Mouse (Mus musculus) liver, embryonic 16.5 days (tissue): ENCODE data around the gene Phkg1. TPM values are rescaled to one million over a fixed set of nuclear protein-coding genes. Genes with fewer than 3 reads are reported as not detected.
A peak's percentile ranks its signal among the peaks of the same experiment; 100 is the strongest.
"Not testable (repeated sequence)": the region's sequence is repeated elsewhere in the genome, so short reads cannot be mapped to it uniquely, and the experiment has no call there.

Source experiments
- ATAC-seq: fragments of 200-750 bp; cut with Nextera tagmentation; 2 replicates; pipeline ENCODE4 v1.8.0; 2017; ENCODE audit warnings: low read depth, mild to moderate bottlenecking, moderate number of reproducible peaks, moderate library complexity
- H3K27ac ChIP-seq: fragments of 300-500 bp; sonication (generic); 2 replicates; pipeline ENCODE4 v1.5.1; 2014; ENCODE audit warnings: mild to moderate bottlenecking, low read length
- H3K27me3 ChIP-seq: fragments of 300-500 bp; sonication (generic); 2 replicates; pipeline ENCODE4 v1.6.1; 2014; ENCODE audit warnings: low read depth, low read length, mixed read lengths; ENCODE audit not compliant: control insufficient read depth, insufficient read depth
- H3K36me3 ChIP-seq: fragments of 300-500 bp; sonication (generic); 2 replicates; pipeline ENCODE4 v1.6.1; 2014; ENCODE audit warnings: mild to moderate bottlenecking; ENCODE audit not compliant: control insufficient read depth, insufficient read depth
- H3K4me1 ChIP-seq: fragments of 300-500 bp; sonication (generic); 2 replicates; pipeline ENCODE4 v1.6.1; 2014; ENCODE audit warnings: low read depth, low read length, mixed read lengths; ENCODE audit not compliant: control insufficient read depth
- H3K4me2 ChIP-seq: fragments of 300-500 bp; sonication (generic); 2 replicates; pipeline ENCODE4 v1.6.1; 2014; ENCODE audit warnings: low read depth, low read length, mixed read lengths
- H3K4me3 ChIP-seq: fragments of 300-500 bp; sonication (generic); 2 replicates; pipeline ENCODE4 v1.5.1; 2014; ENCODE audit warnings: low read depth, mild to moderate bottlenecking, low read length
- H3K9ac ChIP-seq: fragments of 300-500 bp; sonication (generic); 2 replicates; pipeline ENCODE4 v1.6.1; 2014; ENCODE audit warnings: low read depth, low read length
- H3K9me3 ChIP-seq: fragments of 300-500 bp; sonication (generic); replicated peaks from 2 replicates; pipeline ENCODE4 v1.6.1; 2016; ENCODE audit warnings: low read length; ENCODE audit not compliant: control insufficient read depth
- WGBS: fragments of 180-500 bp; shearing (Covaris S2); extraction: QIAGEN DNeasy Blood & Tissue Kit; methylation state at CpG from one replicate; pipeline ENCODE4 v1.1.7; 2014; ENCODE audit not compliant: insufficient replicate concordance; 5-methylcytosine and 5-hydroxymethylcytosine counted together
- polyA plus RNA-seq: library from polyadenylated mRNA; unstranded; fragments of >200 nt; fragmentation: Nextera tagmentation; extraction: Ambion mirVana; gene quantifications from 2 replicates; pipeline ENCODE4 v1.2.1, GENCODE M21; 2015

Gene Phkg1
- polyA plus RNA-seq = 0.12 and 0.13 TPM in 2 replicates

- WGBS = 85% methylated on average over 1 of the region's 1 CpGs
- Histone ChIP-seq H3K4me1 (peaks cover 11% of the 10 kb centered on the region), H3K27ac (no peak within 1 kb of the TSS), H3K36me3 (no peaks in the 10 kb centered on the region), H3K4me2 (no peak within 1 kb of the TSS), H3K9me3 (no peaks in the 10 kb centered on the region), H3K9ac (no peak within 1 kb of the TSS), H3K27me3 (no peaks in the 10 kb centered on the region), H3K4me3 (no peak within 1 kb of the TSS)
- ATAC-seq = no peak
Measured at GRCm38 (mm10) chr5:129898449-129898848, at the start of gene Phkg1. Gene Phkg1 (minus strand): TSS chr5:129898549.

DNA sequence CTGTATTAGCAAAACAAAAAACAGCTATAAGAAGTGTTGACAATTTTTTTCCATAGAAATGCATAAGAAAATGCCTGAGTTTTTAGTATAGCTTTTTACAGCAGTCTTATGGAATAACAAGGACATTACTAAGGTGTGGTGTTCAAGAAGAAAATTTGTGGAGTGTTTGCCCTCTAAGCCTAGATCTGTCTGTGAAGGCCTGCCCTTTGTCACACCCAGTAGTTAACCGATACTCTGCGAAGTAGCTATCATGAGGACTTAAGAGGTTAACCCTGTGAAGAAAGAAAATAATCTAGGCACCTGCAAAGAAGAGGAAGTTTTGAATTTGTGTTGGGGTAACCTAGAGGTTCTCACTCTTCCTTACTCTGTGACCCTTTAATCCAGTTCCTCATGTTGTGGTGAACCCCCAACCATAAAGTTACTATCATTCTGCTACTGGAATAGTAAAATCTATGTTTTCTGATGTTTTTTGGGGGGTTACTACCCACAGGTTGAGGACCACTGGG, 49.2 kb upstream of the Phkg1 start:
- no peak overlapping the region for H3K4me3 ChIP-seq
- H3K9me3 ChIP-seq = no peaks in the 10 kb centered on the region
- peaks cover 7% of the 10 kb centered on the region; the same call in 1 of the 2 replicates for H3K36me3 ChIP-seq
- no peak overlapping the region for H3K4me2 ChIP-seq
- H3K9ac ChIP-seq = no peak overlapping the region
- H3K4me1 ChIP-seq = peaks cover 11% of the 10 kb centered on the region
- H3K27ac ChIP-seq = no peak overlapping the region
- WGBS = 54% methylated on average over 2 of the region's 2 CpGs
- H3K27me3 ChIP-seq = no peaks in the 10 kb centered on the region
- ATAC-seq = no peak

GRCm38 (mm10) chr5:129943402-129943801, 45.1 kb upstream of the Phkg1 start:
- no peak overlapping the region for H3K9ac ChIP-seq
- WGBS = 29% methylated on average over 1 of the region's 1 CpGs
- peaks cover 7% of the 10 kb centered on the region; the same call in 1 of the 2 replicates for H3K36me3 ChIP-seq
- H3K27me3 ChIP-seq = no peaks in the 10 kb centered on the region
- H3K27ac ChIP-seq = no peak overlapping the region; the same call in 1 of the 2 replicates
- H3K4me1 ChIP-seq = peaks cover 23% of the 10 kb centered on the region
- H3K9me3 ChIP-seq = no peaks in the 10 kb centered on the region
- H3K4me2 ChIP-seq = peak overlapping the region; percentile 82
- H3K4me3 ChIP-seq = peak overlapping the region; percentile 30
- ATAC-seq = no peak

DNA sequence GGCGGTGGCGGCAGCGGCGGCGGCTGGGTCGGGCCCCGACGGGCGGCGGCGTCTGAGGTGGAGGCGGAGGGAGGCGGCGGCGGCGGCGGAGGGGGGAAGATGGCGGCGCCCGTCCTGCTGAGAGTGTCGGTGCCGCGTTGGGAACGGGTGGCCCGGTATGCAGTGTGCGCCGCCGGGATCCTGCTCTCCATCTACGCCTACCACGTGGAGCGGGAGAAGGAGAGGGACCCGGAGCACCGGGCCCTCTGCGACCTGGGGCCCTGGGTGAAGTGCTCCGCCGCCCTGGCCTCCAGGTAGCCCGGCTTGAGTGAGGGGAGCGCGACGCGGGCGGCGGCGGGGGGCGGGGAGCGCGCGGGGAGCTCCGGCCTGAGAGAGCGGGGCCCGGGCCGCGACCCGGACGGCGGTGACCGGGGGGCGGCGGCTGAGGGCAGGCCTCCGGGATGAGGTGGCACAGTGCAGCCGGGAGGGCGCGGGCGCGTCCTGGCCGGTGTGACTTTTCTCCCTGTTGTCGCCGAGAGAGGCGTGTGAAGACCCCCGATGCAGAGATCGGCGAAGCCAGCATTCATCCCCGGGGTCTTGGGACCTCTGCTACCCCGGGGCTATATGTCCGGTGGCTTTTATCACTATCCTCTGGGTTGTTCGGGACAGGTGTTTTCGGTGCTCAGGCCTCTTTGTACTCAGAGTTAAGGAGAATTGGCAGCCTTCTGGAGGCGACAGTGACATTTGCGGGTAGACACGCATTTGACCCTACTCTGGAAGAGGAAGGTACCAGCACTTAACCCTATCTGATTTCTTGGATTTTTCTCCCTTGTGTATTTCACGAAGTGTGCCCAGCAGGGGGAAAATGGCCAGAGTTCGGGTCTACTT, 44.0 kb upstream of the Phkg1 start:
- Histone ChIP-seq H3K27ac (peak overlapping the region; percentile 90), H3K4me1 (peaks cover 19% of the 10 kb centered on the region), H3K9ac (peak overlapping the region; percentile 91), H3K4me2 (peak overlapping the region; percentile 82), H3K4me3 (peak overlapping the region; percentile 94)
- not testable (repeated sequence) for H3K36me3 ChIP-seq, H3K27me3 ChIP-seq, H3K9me3 ChIP-seq
- WGBS = under 1% methylated on average over 49 of the region's 82 CpGs
- ATAC-seq = peak; percentile 25

GRCm38 (mm10) chr5:129941495-129942045, 43.2 kb upstream of the Phkg1 start, which contains the start of gene Vkorc1l1:
Gene Vkorc1l1 (plus strand): TSS chr5:129941970.
- ATAC-seq = peak; percentile 92
- peak within 1 kb of the TSS; percentile 94 for H3K4me3 ChIP-seq
- peaks cover 7% of the 10 kb centered on the region; the same call in 1 of the 2 replicates for H3K36me3 ChIP-seq
- peak within 1 kb of the TSS; percentile 85 for H3K4me2 ChIP-seq
- H3K9me3 ChIP-seq = no peaks in the 10 kb centered on the region
- no peaks in the 10 kb centered on the region for H3K27me3 ChIP-seq
- WGBS = under 1% methylated on average over 59 of the region's 59 CpGs
- peak within 1 kb of the TSS; percentile 91 for H3K9ac ChIP-seq
- peak within 1 kb of the TSS; percentile 90 for H3K27ac ChIP-seq
- H3K4me1 ChIP-seq = peaks cover 19% of the 10 kb centered on the region

DNA sequence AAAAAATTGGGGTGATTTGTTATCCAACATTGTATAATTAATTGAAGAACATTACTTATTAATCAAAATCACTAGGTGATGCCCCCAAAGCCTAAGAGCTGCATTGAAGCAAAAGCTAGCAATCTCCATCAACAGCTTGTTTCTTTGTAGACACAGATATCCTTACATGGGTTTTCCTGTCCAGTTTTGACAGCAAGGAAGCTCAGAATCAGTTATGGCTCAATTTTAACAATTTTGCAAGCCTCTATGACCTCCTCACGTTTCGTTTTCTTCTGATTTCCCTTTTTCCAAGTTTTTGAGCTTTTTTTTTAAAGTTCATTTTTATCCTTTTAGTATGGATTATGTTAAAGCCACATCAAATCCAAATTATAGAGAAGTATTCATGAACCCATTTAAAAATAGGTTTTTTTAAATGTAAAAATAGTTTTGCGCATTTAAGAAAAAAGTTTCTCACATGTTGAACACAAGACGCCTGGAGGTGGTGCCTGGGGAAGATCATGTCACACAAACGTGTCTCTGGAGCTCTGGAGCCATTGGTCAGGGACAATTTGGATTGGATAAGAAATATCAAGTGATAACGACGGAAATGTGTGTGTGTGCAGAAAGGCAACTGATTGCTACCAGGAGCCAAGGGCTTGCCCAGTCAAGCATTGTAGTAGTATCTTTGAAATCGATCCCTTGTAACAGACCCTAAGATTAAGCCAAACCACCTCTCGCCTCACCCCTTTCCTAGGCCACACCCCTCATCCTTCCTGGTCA, 42.6 kb upstream of the Phkg1 start:
- WGBS = 3% methylated on average over 9 of the region's 9 CpGs
- peak overlapping the region; percentile 59 for H3K9ac ChIP-seq
- peak; percentile 3 for ATAC-seq
- H3K27ac ChIP-seq = peak overlapping the region; percentile 88
- peaks cover 19% of the 10 kb centered on the region for H3K4me1 ChIP-seq
- H3K4me3 ChIP-seq = peak overlapping the region; percentile 73
- peak overlapping the region; percentile 85 for H3K4me2 ChIP-seq
- peaks cover 7% of the 10 kb centered on the region; the same call in 1 of the 2 replicates for H3K36me3 ChIP-seq
- no peaks in the 10 kb centered on the region for H3K27me3 ChIP-seq
- H3K9me3 ChIP-seq = no peaks in the 10 kb centered on the region

GRCm38 (mm10) chr5:129940281-129940680, 41.9 kb upstream of the Phkg1 start:
- peak overlapping the region; percentile 85; the same call in 1 of the 2 replicates for H3K4me2 ChIP-seq
- H3K9ac ChIP-seq = no peak overlapping the region
- H3K36me3 ChIP-seq = peaks cover 4% of the 10 kb centered on the region; the same call in 1 of the 2 replicates
- ATAC-seq = no peak
- peaks cover 19% of the 10 kb centered on the region for H3K4me1 ChIP-seq
- peak overlapping the region; percentile 59; the same call in 1 of the 2 replicates for H3K27ac ChIP-seq
- H3K27me3 ChIP-seq = no peaks in the 10 kb centered on the region
- H3K4me3 ChIP-seq = no peak overlapping the region
- H3K9me3 ChIP-seq = no peaks in the 10 kb centered on the region
- 74% methylated on average over 2 of the region's 2 CpGs for WGBS

GRCm38 (mm10) chr5:129936941-129937340, 38.6 kb upstream of the Phkg1 start:
- Histone ChIP-seq H3K4me1 (peaks cover 12% of the 10 kb centered on the region), H3K9ac (no peak overlapping the region), H3K27ac (no peak overlapping the region), H3K36me3 (no peaks in the 10 kb centered on the region), H3K4me3 (no peak overlapping the region), H3K4me2 (no peak overlapping the region), H3K27me3 (no peaks in the 10 kb centered on the region), H3K9me3 (no peaks in the 10 kb centered on the region)
- WGBS = 55% methylated on average over 4 of the region's 4 CpGs
- no peak for ATAC-seq
